Mouse (Mus musculus): ENCODE data around the gene Cbx2. TPM values are rescaled to one million over a fixed set of nuclear protein-coding genes. Genes with fewer than 3 reads are reported as not detected.

Cbx2 gene
- polyA plus RNA-seq, 1 experiment from 2014 or later: 13.3 TPM

DNA sequence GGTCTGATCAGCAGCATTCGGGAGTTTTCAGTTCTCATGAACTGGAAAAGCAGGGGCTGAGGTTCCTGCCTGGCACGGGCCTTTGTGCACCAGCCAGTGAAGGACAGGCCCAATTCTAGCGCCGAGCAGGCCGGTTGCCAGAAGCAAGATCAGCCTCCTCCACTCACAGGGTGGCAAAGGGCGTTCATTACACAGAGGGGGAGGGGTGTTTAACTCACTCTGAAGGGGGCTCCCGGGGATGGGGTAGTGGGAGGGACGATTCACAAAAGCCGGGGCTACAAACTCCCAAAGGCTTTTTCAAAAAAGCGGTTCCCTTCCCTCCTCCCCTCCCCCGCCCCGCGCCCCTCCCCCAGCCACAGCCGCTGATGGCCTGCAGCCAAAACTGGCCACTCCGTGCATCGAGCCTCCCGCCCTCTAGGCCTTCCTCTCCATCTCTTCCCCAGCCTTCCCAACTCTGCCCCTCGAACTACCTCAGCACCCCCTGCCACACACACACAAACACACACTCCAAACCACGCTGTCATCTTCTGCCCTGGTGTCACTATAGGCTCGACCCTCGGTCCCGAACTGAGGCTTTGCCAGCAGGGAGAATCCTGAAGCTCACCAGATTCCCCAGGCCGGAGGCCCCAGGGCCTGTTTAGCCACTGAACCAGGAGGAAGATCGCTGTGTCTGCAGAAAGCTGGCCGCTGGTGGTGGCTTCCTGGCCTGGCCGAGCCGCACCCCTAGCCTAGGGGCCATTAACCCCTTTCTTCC, 56.1 kb downstream of the Cbx2 start:
- Histone ChIP-seq H3K27ac (ENCODE audit: low read length) (peak overlapping the region; percentile 74), H3K4me2 (ENCODE audit: low read length) (peak overlapping the region; percentile 47), H3K27me3 (ENCODE audit: control insufficient read depth, insufficient read depth, low read depth, low read length) (peaks cover 8% of the 10 kb centered on the region), H3K4me3 (ENCODE audit: low read depth, low read length) (no peak overlapping the region; the same call in 1 of the 2 replicates), H3K9ac (ENCODE audit: low read depth, low read length) (peak overlapping the region; percentile 45), H3K4me1 (ENCODE audit: control insufficient read depth, insufficient read depth, low read length) (peaks cover 54% of the 10 kb centered on the region), H3K9me3 (replicated peaks; ENCODE audit: control insufficient read depth, low read length, poor library complexity, severe bottlenecking) (no peaks in the 10 kb centered on the region), H3K36me3 (ENCODE audit: control insufficient read depth, insufficient read depth, low read length) (peaks cover 16% of the 10 kb centered on the region; the same call in 1 of the 2 replicates)
- peak; percentile 66 for ATAC-seq
- WGBS: 6% methylated on average over 20 of the region's 27 CpGs

DNA sequence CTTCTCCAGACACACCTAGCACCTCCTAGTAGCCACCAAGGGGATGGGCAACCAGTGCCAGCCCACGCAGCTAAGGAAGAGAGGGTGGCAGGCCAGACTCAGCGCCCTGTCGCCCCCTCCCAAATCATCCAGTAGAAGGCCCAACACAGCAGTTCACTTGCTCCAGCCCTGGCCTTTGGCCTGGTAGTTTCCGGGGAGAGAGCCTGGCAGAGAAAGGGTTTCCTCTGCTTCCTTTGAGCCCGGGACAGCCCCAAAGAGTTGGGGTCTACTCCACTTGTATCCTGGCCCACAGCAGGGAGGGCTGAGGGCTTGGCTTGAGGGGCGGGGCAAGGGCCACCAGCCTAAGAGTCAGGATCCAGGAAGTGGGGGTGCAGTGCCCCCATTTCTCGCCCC, 56.7 kb downstream of the Cbx2 start:
- no peak for ATAC-seq
- H3K4me3 ChIP-seq (ENCODE audit: low read depth, low read length): no peak overlapping the region; the same call in 1 of the 2 replicates
- H3K4me1 ChIP-seq (ENCODE audit: control insufficient read depth, insufficient read depth, low read length): peaks cover 59% of the 10 kb centered on the region

DNA sequence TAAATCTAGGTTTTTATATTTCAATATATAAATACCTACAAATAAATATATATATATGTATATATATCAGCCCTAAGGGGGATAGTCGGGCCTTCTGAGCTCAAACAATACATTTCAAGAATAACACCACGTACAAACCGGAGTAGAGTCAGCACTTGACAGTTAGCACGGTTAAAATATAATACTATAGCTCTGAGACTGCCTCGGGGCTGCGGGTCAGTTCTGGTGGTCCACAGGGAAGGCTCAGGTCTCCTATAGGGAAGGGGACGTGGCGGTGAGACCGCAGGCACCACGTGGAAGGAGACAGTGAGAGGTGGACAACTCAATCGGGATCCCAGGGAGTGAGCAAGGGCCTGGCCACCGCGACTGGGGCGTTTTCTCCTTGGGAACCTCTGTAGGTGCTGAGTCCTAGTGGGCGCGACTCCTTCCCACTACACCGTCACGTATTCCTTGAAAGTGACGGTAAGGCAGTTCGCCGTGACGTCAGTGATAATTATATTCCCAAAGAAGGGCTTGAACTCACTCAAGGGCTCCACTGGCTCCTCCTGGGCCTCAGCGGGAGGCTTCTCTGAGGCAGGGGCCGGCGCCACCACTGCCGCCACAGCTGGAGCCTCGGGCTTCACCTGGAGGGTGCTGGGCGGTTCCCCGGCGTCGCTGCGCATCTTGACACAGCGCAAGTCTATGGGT, 57.8 kb downstream of the Cbx2 start:
- 32% methylated on average over 33 of the region's 33 CpGs for WGBS
- H3K4me1 ChIP-seq (ENCODE audit: control insufficient read depth, insufficient read depth, low read length): peaks cover 61% of the 10 kb centered on the region
- no peak for ATAC-seq
- H3K36me3 ChIP-seq (ENCODE audit: control insufficient read depth, insufficient read depth, low read length): peaks cover 16% of the 10 kb centered on the region; the same call in 1 of the 2 replicates
- H3K9ac ChIP-seq (ENCODE audit: low read depth, low read length): peak overlapping the region; percentile 49
- H3K9me3 ChIP-seq (replicated peaks; ENCODE audit: control insufficient read depth, low read length, poor library complexity, severe bottlenecking): no peaks in the 10 kb centered on the region
- peaks cover 8% of the 10 kb centered on the region for H3K27me3 ChIP-seq (ENCODE audit: control insufficient read depth, insufficient read depth, low read depth, low read length)
- peak overlapping the region; percentile 43 for H3K4me2 ChIP-seq (ENCODE audit: low read length)
- peak overlapping the region; percentile 18 for H3K4me3 ChIP-seq (ENCODE audit: low read depth, low read length)
- no peak overlapping the region for H3K27ac ChIP-seq (ENCODE audit: low read length)

More for the DNA sequence above, 56.7 kb downstream of the Cbx2 start:
- Histone ChIP-seq H3K27ac (ENCODE audit: low read length) (peak overlapping the region; percentile 68), H3K36me3 (ENCODE audit: control insufficient read depth, insufficient read depth, low read length) (peaks cover 16% of the 10 kb centered on the region; the same call in 1 of the 2 replicates), H3K4me2 (ENCODE audit: low read length) (peak overlapping the region; percentile 47), H3K9me3 (replicated peaks; ENCODE audit: control insufficient read depth, low read length, poor library complexity, severe bottlenecking) (no peaks in the 10 kb centered on the region), H3K9ac (ENCODE audit: low read depth, low read length) (peak overlapping the region; percentile 45; the same call in 1 of the 2 replicates), H3K27me3 (ENCODE audit: control insufficient read depth, insufficient read depth, low read depth, low read length) (peaks cover 8% of the 10 kb centered on the region)
- WGBS: 45% methylated on average over 7 of the region's 7 CpGs

Other genes starting within 250 kb of the Cbx2 start
- 49.1 and 54.9 TPM in 2 replicates for gene Rbfox3, start 111.4 kb upstream of the Cbx2 start, polyA plus RNA-seq (2015; fragmentation: Nextera tagmentation; extraction: Ambion mirVana)
- not detected in 2 replicates for gene Enpp7, start 34.8 kb upstream of the Cbx2 start, polyA plus RNA-seq (2015; fragmentation: Nextera tagmentation; extraction: Ambion mirVana)
- 8.5 and 8.6 TPM in 2 replicates for gene Cbx8, start 18.0 kb downstream of the Cbx2 start, polyA plus RNA-seq (2015; fragmentation: Nextera tagmentation; extraction: Ambion mirVana)
- gene Cbx4, start 63.3 kb downstream of the Cbx2 start, polyA plus RNA-seq (2015; fragmentation: Nextera tagmentation; extraction: Ambion mirVana): 23.9 and 25.6 TPM in 2 replicates
- 47.7 and 56.7 TPM in 2 replicates for gene Tbc1d16, start 205.5 kb downstream of the Cbx2 start, polyA plus RNA-seq (2015; fragmentation: Nextera tagmentation; extraction: Ambion mirVana)
- 18.0 and 20.1 TPM in 2 replicates for gene Ccdc40, start 205.6 kb downstream of the Cbx2 start, polyA plus RNA-seq (2015; fragmentation: Nextera tagmentation; extraction: Ambion mirVana)
- 102 and 120 TPM in 2 replicates for gene Gaa, start 244.9 kb downstream of the Cbx2 start, polyA plus RNA-seq (2015; fragmentation: Nextera tagmentation; extraction: Ambion mirVana)